ENCODE assay signal across 7 mouse cellular contexts in the genomic region with DNA sequence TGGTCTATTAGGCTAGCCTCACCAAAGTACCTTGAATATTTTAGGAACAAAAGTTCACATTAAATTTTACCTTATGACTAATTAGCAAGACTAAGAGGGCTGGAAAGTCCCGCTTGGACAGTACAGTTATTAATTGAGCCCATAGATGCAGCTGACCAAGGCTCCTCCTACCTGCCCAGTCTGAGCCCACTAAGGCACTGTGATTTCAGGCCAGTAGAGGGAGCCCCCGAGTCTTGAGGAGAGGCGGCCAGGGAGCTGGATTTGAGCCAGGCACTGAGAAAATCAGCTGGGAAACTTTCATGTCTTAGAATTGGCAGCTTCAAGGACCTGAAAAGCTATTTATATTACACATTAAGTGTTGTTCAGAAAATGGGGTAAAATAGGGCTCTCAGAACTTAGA. TPM values are rescaled to one million over a fixed set of nuclear protein-coding genes. Genes with fewer than 3 reads are reported as not detected.
DNase-seq lines count a peak whose midpoint lies in the region; ATAC-seq and TF ChIP-seq lines count a peak whose summit lies in the region.

No protein-coding gene starts in this region.

- peak; percentile 86 for TF ChIP-seq CTCF in left cerebral cortex, adult 2 months (IDR thresholded peaks at IDR 0.05)

- H3K27me3 ChIP-seq in forebrain, embryonic 14.5 days (replicated peaks; ENCODE audit: control insufficient read depth, insufficient read depth, low read length), result no peaks in the 10 kb centered on the region
- no peaks in the 10 kb centered on the region for H3K27me3 ChIP-seq in hindbrain, embryonic 15.5 days
- H3K27me3 ChIP-seq in midbrain, embryonic 13.5 days, result no peaks in the 10 kb centered on the region

- no peaks in the 10 kb centered on the region for H3K9me3 ChIP-seq in forebrain, embryonic 14.5 days (replicated peaks; ENCODE audit: control insufficient read depth, low read length)
- no peaks in the 10 kb centered on the region for H3K9me3 ChIP-seq in hindbrain, embryonic 15.5 days
- H3K9me3 ChIP-seq in midbrain, embryonic 13.5 days, result no peaks in the 10 kb centered on the region

- no peak overlapping the region for H3K4me3 ChIP-seq in forebrain, embryonic 14.5 days (ENCODE audit: low read depth, low read length)
- no peak overlapping the region for H3K4me3 ChIP-seq in hindbrain, embryonic 15.5 days
- H3K4me3 ChIP-seq in left cerebral cortex, adult 2 months, result no peak overlapping the region
- H3K4me3 ChIP-seq in midbrain, embryonic 13.5 days (replicated peaks), result no peak overlapping the region

- ATAC-seq in forebrain, embryonic 14.5 days, result peak; percentile 84
- no peak for ATAC-seq in hindbrain, embryonic 15.5 days (ENCODE audit: low FRiP score, low read depth)
- ATAC-seq in midbrain, embryonic 13.5 days, result peak; percentile 67; the same call in 1 of the 2 replicates

- no peaks in the 10 kb centered on the region for H3K36me3 ChIP-seq in forebrain, embryonic 14.5 days (ENCODE audit: control insufficient read depth, insufficient read depth, low read length)
- H3K36me3 ChIP-seq in hindbrain, embryonic 15.5 days, result no peaks in the 10 kb centered on the region
- no peaks in the 10 kb centered on the region for H3K36me3 ChIP-seq in midbrain, embryonic 13.5 days

- 7% methylated on average over 3 of the region's 3 CpGs for WGBS in forebrain, embryonic 14.5 days
- WGBS in hindbrain, embryonic 15.5 days, result 7% methylated on average over 3 of the region's 3 CpGs
- WGBS in midbrain, embryonic 13.5 days, result 12% methylated on average over 3 of the region's 3 CpGs

- H3K27ac ChIP-seq in forebrain, embryonic 14.5 days (ENCODE audit: low read depth, low read length), result no peak overlapping the region
- H3K27ac ChIP-seq in hindbrain, embryonic 15.5 days (replicated peaks), result peak overlapping the region; percentile 36; the same call in 1 of the 2 replicates
- no peak overlapping the region for H3K27ac ChIP-seq in left cerebral cortex, adult 2 months
- no peak overlapping the region for H3K27ac ChIP-seq in midbrain, embryonic 13.5 days

- DNase-seq in NIH3T3 (ENCODE audit: low read depth), result peak; percentile 89
- peak; percentile 54 for DNase-seq in c-Kit-positive CD71-positive TER-119-positive erythroid progenitor cells, embryonic 14.5 days (ENCODE audit: low spot score)
- peak; percentile 92 for DNase-seq in forebrain, embryonic 14.5 days (ENCODE audit: low spot score)
- DNase-seq in left cerebral cortex, adult 2 months (ENCODE audit: extremely low spot score in 1 of 2, low spot score in 2 of 2), result peak; percentile 76 to 82
- DNase-seq in spleen, adult 18-20 months, result peak; percentile 30 to 70

- intact Hi-C loops in left cerebral cortex, adult 2 months (cut with DNase I), result no loop called here

- no peak overlapping the region for H3K4me2 ChIP-seq in forebrain, embryonic 14.5 days (ENCODE audit: low read length)
- H3K4me2 ChIP-seq in hindbrain, embryonic 15.5 days, result no peak overlapping the region
- no peak overlapping the region for H3K4me2 ChIP-seq in midbrain, embryonic 13.5 days (replicated peaks)

- peaks cover 5% of the 10 kb centered on the region for H3K4me1 ChIP-seq in forebrain, embryonic 14.5 days (ENCODE audit: control insufficient read depth, insufficient read depth, low read length)
- H3K4me1 ChIP-seq in hindbrain, embryonic 15.5 days (replicated peaks), result peaks cover 16% of the 10 kb centered on the region
- H3K4me1 ChIP-seq in midbrain, embryonic 13.5 days (replicated peaks), result 0 out of 2 replicates have a peak, but pooled peaks cover 7% of the 10 kb centered on the region

- H3K9ac ChIP-seq in forebrain, embryonic 14.5 days (ENCODE audit: low read length), result no peak overlapping the region
- H3K9ac ChIP-seq in hindbrain, embryonic 15.5 days, result no peak overlapping the region
- no peak overlapping the region for H3K9ac ChIP-seq in midbrain, embryonic 13.5 days (replicated peaks)

RNA-seq across cellular contexts. Expression of a gene that starts 52.4 kb away (rescaled TPM):
- 22.9 and 28.8 TPM in 2 replicates for polyA plus RNA-seq in forebrain, embryonic 14.5 days (2014; fragmentation: Nextera tagmentation; extraction: Ambion mirVana)
- polyA plus RNA-seq in hindbrain, embryonic 15.5 days (2015; fragmentation: Nextera tagmentation; extraction: Ambion mirVana), result 6.4 and 10.0 TPM in 2 replicates
- total RNA-seq in left cerebral cortex, adult 2 months (2021), result under 1 TPM; 0.35 to 0.41 TPM
- 17.7 and 18.8 TPM in 2 replicates for polyA plus RNA-seq in midbrain, embryonic 13.5 days (2015; fragmentation: Nextera tagmentation; extraction: Ambion mirVana)
